Mouse (Mus musculus): ENCODE data around the gene Lmntd1.

DNA sequence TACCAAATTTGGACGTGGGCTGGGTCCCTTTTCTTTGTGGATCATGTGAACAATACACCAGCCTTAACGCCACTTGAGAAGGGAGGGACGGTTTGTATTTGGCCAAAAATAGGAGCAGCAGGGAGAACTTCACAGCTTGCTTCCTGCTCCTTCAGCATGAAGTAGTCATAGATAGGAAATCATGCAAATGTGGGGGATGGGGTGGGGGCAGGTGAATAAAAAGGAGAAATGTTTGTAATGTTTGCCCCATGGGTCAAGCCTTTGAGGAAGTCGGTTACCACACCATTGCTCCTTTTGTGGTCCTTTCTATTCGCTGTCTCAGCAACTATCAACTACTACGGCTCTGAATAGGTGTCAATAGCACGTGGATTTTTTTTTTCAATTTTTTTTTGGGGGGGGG is 60.9 kb downstream of the Lmntd1 start:
- no peak for TF ChIP-seq POLR2A (IDR thresholded peaks at IDR 0.05; ENCODE audit: borderline replicate concordance, low read depth, low read length)
- TF ChIP-seq CTCF (IDR thresholded peaks at IDR 0.05; ENCODE audit: low read depth, low read length), result no peak
